Mouse (Mus musculus): ENCODE measurements at regions not wholly inside any gene's neighbourhood (a gene's known extent, or its start where the extent isn't known, plus 50 kb on each side); places are given as distances from the start of the nearest gene placed in this dataset.

GRCm38 (mm10) chr10:110563571-110563970, 107.6 kb upstream of the Nav3 start:
- no peak for DNase-seq (ENCODE audit: low read depth, low spot score)
- TF ChIP-seq CHD2 (IDR thresholded peaks at IDR 0.05; ENCODE audit: low read length): no peak
- no peaks in the 10 kb centered on the region for H3K27me3 ChIP-seq (ENCODE audit: control insufficient read depth in 1 of 2, insufficient read depth in 2 of 2, low read length in 2 of 2)
- no peak overlapping the region for H3K27ac ChIP-seq (ENCODE audit: control insufficient read depth, low read depth, low read length)
- no peak overlapping the region for H3K9ac ChIP-seq (ENCODE audit: control insufficient read depth, low read depth, low read length, poor library complexity, severe bottlenecking)
- H3K36me3 ChIP-seq (ENCODE audit: control insufficient read depth in 1 of 2, insufficient read depth in 2 of 2, low read length in 2 of 2): no peaks in the 10 kb centered on the region
- no peak overlapping the region for H3K4me3 ChIP-seq (ENCODE audit: control insufficient read depth in 1 of 2, insufficient read depth in 1 of 2, low read depth in 2 of 2, low read length in 2 of 2)
- no peaks in the 10 kb centered on the region for H3K9me3 ChIP-seq (replicated peaks; ENCODE audit: insufficient read depth, low read length)
- H3K79me2 ChIP-seq (ENCODE audit: control insufficient read depth, insufficient read depth, low read length, poor library complexity): no peaks in the 10 kb centered on the region
- no peaks in the 10 kb centered on the region for H3K4me1 ChIP-seq (ENCODE audit: control insufficient read depth in 1 of 2, insufficient read depth in 2 of 2, low read length in 2 of 2)

- no peak for TF ChIP-seq POLR2AphosphoS2 (IDR thresholded peaks at IDR 0.05; ENCODE audit: low read length)
- no peak overlapping the region for H3K4me3 ChIP-seq (ENCODE audit: control insufficient read depth in 1 of 2, insufficient read depth in 1 of 2, low read depth in 2 of 2, low read length in 2 of 2)
- H3K9me3 ChIP-seq (replicated peaks; ENCODE audit: insufficient read depth, low read length): no peaks in the 10 kb centered on the region
- no peak overlapping the region for H3K27ac ChIP-seq (ENCODE audit: control insufficient read depth, low read depth, low read length)
- H3K36me3 ChIP-seq (ENCODE audit: control insufficient read depth in 1 of 2, insufficient read depth in 2 of 2, low read length in 2 of 2): no peaks in the 10 kb centered on the region
- DNase-seq (ENCODE audit: low read depth, low spot score): no peak
- H3K79me2 ChIP-seq (ENCODE audit: control insufficient read depth, insufficient read depth, low read length, poor library complexity): no peaks in the 10 kb centered on the region
- H3K9ac ChIP-seq (ENCODE audit: control insufficient read depth, low read depth, low read length, poor library complexity, severe bottlenecking): no peak overlapping the region
- H3K27me3 ChIP-seq (ENCODE audit: control insufficient read depth in 1 of 2, insufficient read depth in 2 of 2, low read length in 2 of 2): no peaks in the 10 kb centered on the region
- no peaks in the 10 kb centered on the region for H3K4me1 ChIP-seq (ENCODE audit: control insufficient read depth in 1 of 2, insufficient read depth in 2 of 2, low read length in 2 of 2)
Observed at GRCm38 (mm10) chr10:110566260-110567050, 110.5 kb upstream of the Nav3 start.

- no peak overlapping the region for H3K27ac ChIP-seq (ENCODE audit: control insufficient read depth, low read depth, low read length)
- H3K9me3 ChIP-seq (replicated peaks; ENCODE audit: insufficient read depth, low read length): no peaks in the 10 kb centered on the region
- H3K36me3 ChIP-seq (ENCODE audit: control insufficient read depth in 1 of 2, insufficient read depth in 2 of 2, low read length in 2 of 2): no peaks in the 10 kb centered on the region
- no peaks in the 10 kb centered on the region for H3K79me2 ChIP-seq (ENCODE audit: control insufficient read depth, insufficient read depth, low read length, poor library complexity)
- DNase-seq (ENCODE audit: low read depth, low spot score): no peak
- TF ChIP-seq USF2 (IDR thresholded peaks at IDR 0.05; ENCODE audit: borderline replicate concordance in 1 of 2, insufficient read depth in 1 of 2, low read depth in 1 of 2, low read length in 2 of 2) (no peak), JUND (IDR thresholded peaks at IDR 0.05; ENCODE audit: low read depth, low read length) (no peak), MXI1 (IDR thresholded peaks at IDR 0.05; ENCODE audit: low read depth, low read length) (no peak), ZKSCAN1 (IDR thresholded peaks at IDR 0.05; ENCODE audit: low read depth, low read length) (no peak), USF1 (IDR thresholded peaks at IDR 0.05; ENCODE audit: low read depth, low read length) (no peak), ELF1 (IDR thresholded peaks at IDR 0.05; ENCODE audit: low read depth, low read length) (no peak), POLR2A (IDR thresholded peaks at IDR 0.05; ENCODE audit: control insufficient read depth in 1 of 2, insufficient read depth in 1 of 2, low read depth in 1 of 2, low read length in 2 of 2, poor library complexity in 1 of 2) (no peak), ETS1 (IDR thresholded peaks at IDR 0.05; ENCODE audit: low read depth, low read length) (no peak), CTCF (IDR thresholded peaks at IDR 0.05 in 2 of 3, conservative IDR thresholded peaks at IDR 0.05 in 1 of 3; ENCODE audit: control insufficient read depth in 1 of 3, insufficient read depth in 1 of 3, low read depth in 2 of 3, low read length in 3 of 3, poor library complexity in 1 of 3, severe bottlenecking in 1 of 3) (no peak), RCOR1 (IDR thresholded peaks at IDR 0.05; ENCODE audit: low read depth, low read length) (no peak), MYB (IDR thresholded peaks at IDR 0.05; ENCODE audit: low read depth, low read length) (no peak), BHLHE40 (IDR thresholded peaks at IDR 0.05; ENCODE audit: borderline replicate concordance, low read depth, low read length) (no peak), MAZ (IDR thresholded peaks at IDR 0.05; ENCODE audit: low read depth, low read length) (no peak), ZC3H11A (IDR thresholded peaks at IDR 0.05; ENCODE audit: low read depth, low read length) (no peak), MAX (IDR thresholded peaks at IDR 0.05; ENCODE audit: low read length) (no peak), TCF12 (IDR thresholded peaks at IDR 0.05; ENCODE audit: low read depth, low read length) (no peak), TAL1 (IDR thresholded peaks at IDR 0.05; ENCODE audit: low read length) (no peak), MYC (IDR thresholded peaks at IDR 0.05; ENCODE audit: low read depth, low read length) (no peak)
- H3K9ac ChIP-seq (ENCODE audit: control insufficient read depth, low read depth, low read length, poor library complexity, severe bottlenecking): no peak overlapping the region
- no peaks in the 10 kb centered on the region for H3K4me1 ChIP-seq (ENCODE audit: control insufficient read depth in 1 of 2, insufficient read depth in 2 of 2, low read length in 2 of 2)
- H3K4me3 ChIP-seq (ENCODE audit: control insufficient read depth in 1 of 2, insufficient read depth in 1 of 2, low read depth in 2 of 2, low read length in 2 of 2): no peak overlapping the region
- no peaks in the 10 kb centered on the region for H3K27me3 ChIP-seq (ENCODE audit: control insufficient read depth in 1 of 2, insufficient read depth in 2 of 2, low read length in 2 of 2)
Observed at GRCm38 (mm10) chr10:110570465-110570864, 114.5 kb upstream of the Nav3 start.
